Mouse (Mus musculus) CD8-positive naive resting alpha-beta T cell, adult 57 days (primary cell): Measurements from ENCODE around the gene Vmn1r43. TPM values are rescaled to one million over a fixed set of nuclear protein-coding genes. Genes with fewer than 3 reads are reported as not detected.

Experiments used
- total RNA-seq: library from RNA; stranded (reverse); gene quantifications from one replicate; pipeline ENCODE4 v1.2.4, GENCODE M21; 2023

Gene Vmn1r43
- not detected for total RNA-seq

GRCm38 (mm10) chr6:89876313-89876712 is at the start of gene Vmn1r43, which contains the start of gene Vmn1r42:
Vmn1r43 (minus strand) TSS chr6:89876413.
Vmn1r42 (minus strand) TSS chr6:89876413.

GRCm38 (mm10) chr6:89883360-89883759 is 7.1 kb upstream of the Vmn1r43 start, which contains the start of gene Vmn1r44:
Vmn1r44 (plus strand) TSS chr6:89883660.

Other genes starting within 250 kb of the Vmn1r43 start
- 2.1 TPM for gene Txnrd3, start 232.4 kb downstream of the Vmn1r43 start, total RNA-seq
- not detected for gene Vmn1r40, start 168.9 kb downstream of the Vmn1r43 start, total RNA-seq
- gene Vmn1r41, start 135.6 kb downstream of the Vmn1r43 start, total RNA-seq = not detected
- gene Vmn1r42, start within 50 bp of the Vmn1r43 start, total RNA-seq = not detected
- gene Vmn1r44, start 7.2 kb upstream of the Vmn1r43 start, total RNA-seq = not detected
- gene Vmn1r45, start 64.2 kb upstream of the Vmn1r43 start, total RNA-seq = not detected
- gene Vmn1r46, start 92.9 kb upstream of the Vmn1r43 start, total RNA-seq = not detected
- not detected for gene Vmn1r47, start 139.7 kb upstream of the Vmn1r43 start, total RNA-seq
- not detected for gene Vmn1r48, start 160.4 kb upstream of the Vmn1r43 start, total RNA-seq
- gene Vmn1r49, start 202.1 kb upstream of the Vmn1r43 start, total RNA-seq = not detected
- gene Vmn1r50, start 225.0 kb upstream of the Vmn1r43 start, total RNA-seq = not detected
- not detected for gene Vmn1r51, start 246.2 kb upstream of the Vmn1r43 start, total RNA-seq